Mouse (Mus musculus): ENCODE results near the gene Atf7. TPM values are rescaled to one million over a fixed set of nuclear protein-coding genes. Genes with fewer than 3 reads are reported as not detected.

Gene Atf7
- polyA plus RNA-seq, 2 experiments from 2014 or later, result 41.4 to 42.2 TPM

GRCm38 (mm10) chr15:102485853-102486252 lies 139.4 kb downstream of the Atf7 start:
- ATAC-seq, result no peak

GRCm38 (mm10) chr15:102483136-102483535 lies 142.1 kb downstream of the Atf7 start:
- no peak for ATAC-seq

Other genes with a start within 250 kb of the Atf7 start
- 10 to 100 TPM; 19.0 to 22.2 TPM for gene Sp1, start 219.3 kb downstream of the Atf7 start, polyA plus RNA-seq (2017; shearing (Covaris generic))
- gene Amhr2, start 180.1 kb downstream of the Atf7 start, polyA plus RNA-seq (2017; shearing (Covaris generic)), result under 1 TPM; 0.63 to 0.71 TPM
- 1,000 to 10,000 TPM; 1,029 to 1,286 TPM for gene Prr13, start 166.4 kb downstream of the Atf7 start, polyA plus RNA-seq (2017; shearing (Covaris generic))
- 100 to 1,000 TPM; 198 to 220 TPM for gene Pcbp2, start 154.9 kb downstream of the Atf7 start, polyA plus RNA-seq (2017; shearing (Covaris generic))
- gene Gm10337, start 121.7 kb downstream of the Atf7 start, polyA plus RNA-seq (2017; shearing (Covaris generic)), result not detected
- 1 to 10 TPM; 6.8 to 8.1 TPM for gene Map3k12, start 108.4 kb downstream of the Atf7 start, polyA plus RNA-seq (2017; shearing (Covaris generic))
- gene Tarbp2, start 107.3 kb downstream of the Atf7 start, polyA plus RNA-seq (2017; shearing (Covaris generic)), result 10 to 100 TPM; 24.9 to 41.9 TPM
- gene Npff, start 100.5 kb downstream of the Atf7 start, polyA plus RNA-seq (2017; shearing (Covaris generic)), result 1 to 10 TPM; 4.6 to 5.5 TPM
- gene Gm28047, start 397 bp downstream of the Atf7 start, polyA plus RNA-seq (2017; shearing (Covaris generic)), result 1 to 10 TPM in 1 of 2 experiments, not detected in 1; 1.5 TPM
- gene Atp5g2, start 46.9 kb upstream of the Atf7 start, polyA plus RNA-seq (2017; shearing (Covaris generic)), result 10 to 100 TPM; 59.6 to 89.5 TPM
- 10 to 100 TPM; 37.8 to 60.1 TPM for gene Calcoco1, start 96.7 kb upstream of the Atf7 start, polyA plus RNA-seq (2017; shearing (Covaris generic))